Mouse (Mus musculus): Measurements from ENCODE around the gene Ddx50.
"Not testable (repeated sequence)": the region's sequence is repeated elsewhere in the genome, so short reads cannot be mapped to it uniquely, and the experiment has no call there.

Ddx50 gene

DNA sequence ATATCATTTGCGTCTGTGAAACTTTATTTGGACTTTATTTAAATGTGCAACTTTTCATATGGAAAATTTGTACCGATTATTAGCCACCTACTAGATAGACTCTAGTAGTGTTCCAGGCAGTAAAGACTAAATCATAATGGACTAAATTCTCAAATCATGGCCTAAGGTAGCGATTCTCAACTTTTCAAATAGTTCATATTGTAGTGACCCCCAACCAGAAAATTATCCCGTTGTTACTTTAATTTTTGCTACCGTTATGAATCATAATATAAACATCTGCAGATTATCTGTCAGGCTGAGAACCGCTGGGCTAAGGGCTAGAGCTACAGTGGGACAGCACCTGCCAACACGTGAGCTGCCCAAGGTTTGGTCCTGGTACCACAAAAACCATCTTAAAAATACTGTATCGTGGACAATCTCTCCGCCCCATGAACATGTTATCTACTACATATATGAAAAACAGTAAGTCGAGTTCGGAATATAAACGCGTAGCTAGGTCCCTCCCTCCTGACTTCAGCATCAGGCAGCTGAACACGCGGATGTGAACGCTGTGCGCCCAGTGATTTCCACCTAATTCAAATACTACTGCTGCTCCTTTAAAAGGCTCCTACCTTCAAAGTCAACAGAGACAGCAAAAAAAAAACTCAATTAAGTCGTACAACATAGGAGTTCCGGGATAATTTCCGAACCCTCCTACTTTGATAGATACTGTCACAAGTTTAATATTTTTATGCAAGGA lies 49.8 kb downstream of the Ddx50 start:
- DNase-seq (ENCODE audit: low read depth), result peak; percentile 78

DNA sequence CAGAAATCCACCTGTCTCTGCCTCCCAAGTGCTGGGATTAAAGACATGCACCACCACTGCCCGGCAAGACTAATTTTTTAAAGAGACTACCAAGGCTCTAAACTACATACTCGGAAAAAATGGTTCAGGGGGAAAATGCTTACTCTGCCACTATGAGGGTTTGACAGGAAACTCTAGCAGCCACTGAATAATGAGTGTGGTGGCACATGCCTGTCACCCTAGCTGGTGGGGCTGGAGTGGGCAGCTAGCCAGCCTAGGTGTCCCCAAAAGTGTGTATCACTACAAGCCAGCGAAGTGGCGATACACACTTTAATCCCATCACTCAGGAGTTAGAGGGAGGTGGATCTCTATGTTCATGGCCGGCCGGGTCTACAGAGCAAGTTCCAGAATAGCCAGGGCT lies 51.0 kb downstream of the Ddx50 start:
- peak; percentile 69 for DNase-seq (ENCODE audit: low read depth)

DNA sequence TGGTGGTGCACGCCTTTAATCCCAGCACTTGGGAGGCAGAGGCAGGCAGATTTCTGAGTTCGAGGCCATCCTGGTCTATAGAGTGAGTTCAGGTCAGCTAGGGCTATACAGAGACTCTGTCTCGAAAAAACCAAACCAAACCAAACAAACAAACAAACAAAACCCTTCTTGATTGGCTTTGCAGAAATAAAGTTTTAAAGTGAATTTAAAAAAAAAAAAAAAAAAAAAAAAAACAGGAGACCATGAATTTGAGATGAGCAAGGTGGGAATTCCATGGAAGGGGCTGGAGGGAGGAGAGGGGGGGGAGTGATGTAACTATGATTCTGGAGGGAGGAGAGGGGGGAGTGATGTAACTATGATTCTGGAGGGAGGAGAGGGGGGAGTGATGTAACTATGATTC lies 51.7 kb downstream of the Ddx50 start:
- DNase-seq (ENCODE audit: low read depth), result not testable (repeated sequence)

GRCm38 (mm10) chr10:62592496-62592895 lies 58.5 kb downstream of the Ddx50 start:
- no peak for DNase-seq (ENCODE audit: low read depth)

- DNase-seq (ENCODE audit: low read depth), result peak; percentile 98
Observed at GRCm38 (mm10) chr10:62590200-62590599, 60.8 kb downstream of the Ddx50 start.

- no peak for DNase-seq (ENCODE audit: low read depth)
Observed at GRCm38 (mm10) chr10:62588616-62589015, 62.4 kb downstream of the Ddx50 start.

DNA sequence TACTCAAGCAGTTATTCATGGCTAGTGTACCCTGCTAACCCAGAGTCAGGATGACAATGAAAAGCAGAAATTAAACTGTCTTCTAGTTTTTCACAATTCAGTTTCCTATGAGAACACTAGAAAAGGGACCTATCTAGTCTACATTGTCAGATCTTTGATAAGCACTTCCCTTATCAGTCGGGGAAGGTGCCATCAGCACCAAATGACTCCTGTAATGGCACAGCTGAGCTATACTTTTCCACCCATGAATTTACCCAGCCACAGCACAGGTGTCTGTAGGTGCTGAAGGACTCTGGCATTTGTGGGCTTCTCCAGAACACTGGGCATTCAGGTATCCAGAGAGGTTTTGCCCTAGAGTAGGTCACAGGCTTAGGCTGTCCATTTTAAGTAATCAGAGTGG lies 67.8 kb downstream of the Ddx50 start:
- no peak for DNase-seq (ENCODE audit: low read depth)

DNA sequence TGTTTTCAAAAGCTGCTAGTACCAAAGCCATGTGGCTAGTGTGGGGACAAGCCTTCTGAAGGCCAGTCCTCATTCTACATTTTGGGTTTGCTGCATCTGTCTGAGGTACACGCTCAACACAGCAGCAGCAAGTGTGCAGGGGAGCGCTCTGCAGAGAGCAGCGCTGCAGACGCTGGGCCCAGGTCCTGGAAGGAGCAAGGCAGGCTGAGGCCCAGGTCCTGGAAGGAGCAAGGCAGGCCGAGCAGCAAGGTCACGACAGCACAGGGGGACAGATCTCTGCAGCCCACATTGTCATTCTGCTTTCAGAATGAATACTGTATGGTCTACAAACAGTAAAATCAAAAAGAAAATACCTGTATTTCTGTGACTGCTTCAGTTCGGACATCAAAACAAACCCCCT lies 68.3 kb downstream of the Ddx50 start:
- DNase-seq (ENCODE audit: low read depth), result no peak

- no peak for DNase-seq (ENCODE audit: low read depth)
Observed at GRCm38 (mm10) chr10:62582263-62582662, 68.8 kb downstream of the Ddx50 start.

GRCm38 (mm10) chr10:62579129-62579528 lies 71.9 kb downstream of the Ddx50 start:
- not testable (repeated sequence) for DNase-seq (ENCODE audit: low read depth)

DNA sequence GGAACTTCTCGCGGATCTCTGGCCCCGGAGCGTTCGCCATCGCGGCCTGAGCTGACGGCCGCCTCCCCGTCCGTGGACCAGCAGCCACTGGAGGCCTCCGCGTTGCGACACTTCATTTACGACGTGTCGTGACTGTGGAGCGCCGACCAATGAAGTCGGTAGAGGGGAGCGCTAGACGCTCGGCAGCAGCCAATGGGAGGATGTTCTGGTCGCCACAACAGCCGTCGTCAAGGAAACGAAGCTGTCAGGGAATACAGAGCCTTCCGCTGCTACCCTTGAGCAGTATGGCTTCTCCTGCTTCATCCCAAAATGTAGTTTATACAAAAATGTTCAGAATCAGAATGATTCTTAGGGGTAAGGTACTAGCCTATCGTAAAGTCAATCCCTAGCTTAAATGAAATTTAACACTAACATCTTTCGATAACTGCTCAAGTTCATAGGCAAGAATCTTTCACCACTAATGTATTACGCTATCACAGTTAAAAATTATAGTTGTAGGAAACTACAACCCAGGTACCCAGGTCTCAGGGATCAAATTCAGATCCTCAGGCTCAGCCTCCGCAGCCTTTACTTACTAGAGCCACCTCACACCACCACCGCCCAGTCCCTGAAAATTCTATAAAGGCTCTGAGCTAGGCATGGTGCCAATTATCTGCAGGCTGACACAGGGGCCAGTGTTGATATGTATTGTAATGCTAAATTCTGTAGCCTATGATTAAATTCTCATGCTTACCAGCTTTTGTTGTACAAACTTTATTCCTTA lies 72.5 kb downstream of the Ddx50 start, which contains the start of gene Kif1bp:
Kif1bp (minus strand) TSS at position 120 of the 763 bp plus-strand sequence.
- peak; percentile 97 for DNase-seq (ENCODE audit: low read depth)

DNA sequence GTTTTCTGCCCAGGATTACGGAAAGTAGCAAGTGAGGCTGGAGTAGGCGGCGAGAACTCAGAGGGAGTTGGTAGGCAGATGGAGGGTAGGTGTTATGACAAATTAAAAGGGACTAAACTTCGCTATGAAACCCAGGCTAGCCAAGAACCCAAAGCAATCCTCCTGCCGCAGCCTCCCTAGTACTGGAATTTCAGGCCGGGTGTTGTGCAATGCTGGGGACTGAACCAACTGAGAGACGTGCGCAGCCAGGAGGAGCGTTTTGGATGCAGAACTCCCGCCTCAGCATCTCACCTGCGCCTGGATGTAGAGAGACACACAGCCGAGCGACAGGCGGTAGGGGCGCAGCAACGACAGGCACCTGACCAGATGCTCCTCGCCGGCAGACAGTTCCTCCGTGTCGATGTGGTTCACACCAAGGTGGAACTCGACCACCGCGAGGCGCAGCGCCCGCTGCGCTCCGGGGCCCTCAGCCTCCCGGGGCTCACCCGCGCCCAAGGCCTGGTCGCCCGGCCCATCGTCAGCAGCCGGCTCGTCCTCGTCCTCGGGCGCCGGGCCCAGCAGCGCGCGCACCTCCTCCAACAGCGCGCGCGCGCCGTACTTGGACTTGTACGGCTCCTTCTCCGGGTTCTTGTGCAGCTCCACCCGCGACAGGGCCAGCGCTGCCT lies 73.2 kb downstream of the Ddx50 start:
- no peak for DNase-seq (ENCODE audit: low read depth)

GRCm38 (mm10) chr10:62575001-62575400 lies 76.0 kb downstream of the Ddx50 start:
- no peak for DNase-seq (ENCODE audit: low read depth)

DNA sequence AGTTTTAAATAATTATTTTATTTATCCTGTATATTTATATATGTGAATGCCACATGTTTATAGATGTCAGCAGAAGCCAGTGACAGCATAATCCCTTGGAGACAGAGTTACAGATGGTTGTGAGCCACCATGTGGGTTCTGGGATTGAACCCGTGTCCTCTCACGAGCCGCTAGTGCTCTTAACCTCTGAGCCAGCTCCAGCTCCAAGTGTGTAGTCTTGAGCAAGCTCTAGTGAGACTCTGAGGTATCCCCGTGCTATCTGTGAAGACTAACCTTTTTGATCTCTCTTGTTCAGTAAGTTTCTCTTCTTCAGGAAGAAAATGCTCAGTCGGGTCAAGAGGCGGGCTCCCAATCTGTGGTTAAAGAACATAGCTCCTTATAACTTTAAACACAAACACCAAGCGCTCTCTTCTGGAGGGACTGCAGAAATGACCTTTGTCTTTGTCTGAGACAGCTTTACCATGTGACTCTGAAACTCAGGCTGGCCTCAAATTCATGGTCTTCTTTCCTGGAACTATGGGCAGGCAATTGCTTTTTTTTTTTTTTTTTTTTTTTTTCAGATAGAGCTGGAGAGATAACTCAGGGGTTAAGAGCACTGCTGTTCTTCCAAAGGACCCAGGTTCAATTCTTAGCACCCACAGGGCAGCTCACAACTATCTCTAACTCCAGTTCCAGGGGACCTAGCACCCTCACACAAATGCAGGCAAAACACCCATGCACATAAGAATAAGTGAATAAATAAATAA lies 80.7 kb downstream of the Ddx50 start:
- no peak for DNase-seq (ENCODE audit: low read depth)

DNA sequence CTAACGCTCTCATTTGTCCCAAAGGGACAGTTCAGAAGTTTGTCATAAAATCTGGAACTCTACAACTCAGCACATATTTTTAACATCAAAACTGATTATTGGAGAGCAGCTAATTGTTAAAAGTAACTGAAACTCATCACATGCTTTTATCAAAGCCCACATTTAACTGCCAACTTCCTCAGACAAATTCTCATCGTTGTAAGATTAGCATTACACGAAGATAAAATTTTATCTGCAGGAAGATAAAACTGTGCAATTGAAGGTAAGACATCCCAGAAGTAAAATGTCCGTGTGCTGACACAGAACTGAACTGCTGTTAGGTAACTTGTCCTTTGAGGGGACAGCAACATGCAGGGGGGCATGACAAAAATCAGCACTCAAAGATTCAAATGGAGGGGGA lies 82.2 kb downstream of the Ddx50 start:
- DNase-seq (ENCODE audit: low read depth), result no peak
